Mouse (Mus musculus): Measurements from ENCODE around the gene Phldb2.

- TF ChIP-seq NELFE (IDR thresholded peaks at IDR 0.05; ENCODE audit: low read depth, low read length), result no peak
- no peak for TF ChIP-seq EP300 (IDR thresholded peaks at IDR 0.05; ENCODE audit: low read depth in 1 of 2, low read length in 2 of 2)
- TF ChIP-seq ZMIZ1 (IDR thresholded peaks at IDR 0.05; ENCODE audit: low read depth, low read length), result no peak
- TF ChIP-seq E2F4 (IDR thresholded peaks at IDR 0.05; ENCODE audit: borderline replicate concordance, low read depth, low read length), result no peak
- TF ChIP-seq MAFK (IDR thresholded peaks at IDR 0.05; ENCODE audit: borderline replicate concordance, low read depth, low read length), result no peak
- TF ChIP-seq MAX (IDR thresholded peaks at IDR 0.05; ENCODE audit: low read length), result no peak
- TF ChIP-seq CTCF (IDR thresholded peaks at IDR 0.05 in 2 of 3, conservative IDR thresholded peaks at IDR 0.05 in 1 of 3; ENCODE audit: control insufficient read depth in 1 of 3, insufficient read depth in 1 of 3, low read depth in 2 of 3, low read length in 3 of 3, poor library complexity in 1 of 3, severe bottlenecking in 1 of 3), result no peak
These were observed 142.5 kb downstream of the Phldb2 start for GRCm38 (mm10) chr16:45810829-45811326.
